Mouse (Mus musculus) forebrain, embryonic 13.5 days (tissue): ENCODE results near the gene Ppp2r5b. TPM values are rescaled to one million over a fixed set of nuclear protein-coding genes. Genes with fewer than 3 reads are reported as not detected.

ENCODE experiments used
- ATAC-seq: fragments of 200-750 bp; cut with Nextera tagmentation; 2 replicates; pipeline ENCODE4 v1.8.0; 2017
- H3K27ac ChIP-seq: fragments of 300-500 bp; sonication (generic); 2 replicates; pipeline ENCODE4 v1.5.1; 2015; ENCODE audit warnings: inconsistent platforms, mild to moderate bottlenecking, moderate library complexity
- H3K27me3 ChIP-seq: fragments of 300-500 bp; sonication (generic); 2 replicates; pipeline ENCODE4 v1.6.1; 2015; ENCODE audit warnings: mild to moderate bottlenecking, inconsistent platforms
- H3K36me3 ChIP-seq: fragments of 300-500 bp; sonication (generic); 2 replicates; pipeline ENCODE4 v1.6.1; 2015; ENCODE audit warnings: mild to moderate bottlenecking, inconsistent platforms; ENCODE audit not compliant: poor library complexity, severe bottlenecking
- H3K4me1 ChIP-seq: fragments of 300-500 bp; sonication (generic); 2 replicates; pipeline ENCODE4 v1.6.1; 2015; ENCODE audit warnings: inconsistent platforms
- H3K4me2 ChIP-seq: fragments of 300-500 bp; sonication (generic); 2 replicates; pipeline ENCODE4 v1.6.1; 2015; ENCODE audit warnings: inconsistent platforms, mild to moderate bottlenecking, moderate library complexity
- H3K4me3 ChIP-seq: fragments of 300-500 bp; sonication (generic); 2 replicates; pipeline ENCODE4 v1.5.1; 2015; ENCODE audit warnings: mild to moderate bottlenecking, inconsistent platforms
- H3K9ac ChIP-seq: fragments of 300-500 bp; sonication (generic); 2 replicates; pipeline ENCODE4 v1.6.1; 2015; ENCODE audit warnings: mild to moderate bottlenecking, inconsistent platforms
- H3K9me3 ChIP-seq: fragments of 300-500 bp; sonication (generic); replicated peaks from 2 replicates; pipeline ENCODE4 v1.6.1; 2016; ENCODE audit warnings: inconsistent platforms
- WGBS: fragments of 180-500 bp; shearing (Covaris S2); methylation state at CpG from one replicate; pipeline ENCODE4 v1.1.7; 2015; 5-methylcytosine and 5-hydroxymethylcytosine counted together
- polyA plus RNA-seq: library from polyadenylated mRNA; unstranded; fragments of >200 nt; fragmentation: Nextera tagmentation; extraction: Ambion mirVana; gene quantifications from 2 replicates; pipeline ENCODE4 v1.2.1, GENCODE M21; 2015

Gene Ppp2r5b
- polyA plus RNA-seq, 1 experiment from 2014 or later = 53.7 TPM

GRCm38 (mm10) chr19:6275740-6276389 is 40.2 kb upstream of the Ppp2r5b start:
- H3K36me3 ChIP-seq = peaks cover 14% of the 10 kb centered on the region; the same call in 1 of the 2 replicates
- ATAC-seq = no peak; the same call in 1 of the 2 replicates
- H3K9me3 ChIP-seq = no peaks in the 10 kb centered on the region
- H3K9ac ChIP-seq = peak overlapping the region; percentile 76
- peak overlapping the region; percentile 94 for H3K4me2 ChIP-seq
- H3K4me3 ChIP-seq = peak overlapping the region; percentile 86
- H3K4me1 ChIP-seq = peaks cover 37% of the 10 kb centered on the region
- H3K27ac ChIP-seq = peak overlapping the region; percentile 77
- no peaks in the 10 kb centered on the region for H3K27me3 ChIP-seq
- 7% methylated on average over 15 of the region's 15 CpGs for WGBS

- 91% methylated on average over 13 of the region's 13 CpGs for WGBS
- ATAC-seq = no peak
- Histone ChIP-seq H3K9me3 (no peaks in the 10 kb centered on the region), H3K27ac (no peak overlapping the region), H3K27me3 (no peaks in the 10 kb centered on the region), H3K9ac (no peak overlapping the region), H3K4me2 (no peak overlapping the region), H3K4me1 (peaks cover 26% of the 10 kb centered on the region), H3K36me3 (no peaks in the 10 kb centered on the region), H3K4me3 (no peak overlapping the region)
Observed at GRCm38 (mm10) chr19:6273998-6274608, 38.4 kb upstream of the Ppp2r5b start.

- Histone ChIP-seq H3K9me3 (no peaks in the 10 kb centered on the region), H3K27ac (no peak overlapping the region), H3K4me3 (no peak overlapping the region), H3K4me1 (peaks cover 21% of the 10 kb centered on the region), H3K27me3 (no peaks in the 10 kb centered on the region), H3K4me2 (no peak overlapping the region), H3K9ac (no peak overlapping the region), H3K36me3 (no peaks in the 10 kb centered on the region)
- 96% methylated on average over 4 of the region's 4 CpGs for WGBS
- ATAC-seq = no peak
Observed at GRCm38 (mm10) chr19:6273592-6273991, 37.9 kb upstream of the Ppp2r5b start.

GRCm38 (mm10) chr19:6272738-6273137 is 37.1 kb upstream of the Ppp2r5b start:
- peaks cover under 1% of the 10 kb centered on the region; the same call in 1 of the 2 replicates for H3K27me3 ChIP-seq
- WGBS = 85% methylated on average over 4 of the region's 4 CpGs
- H3K9ac ChIP-seq = no peak overlapping the region
- no peak for ATAC-seq
- H3K4me1 ChIP-seq = peaks cover 13% of the 10 kb centered on the region
- no peak overlapping the region for H3K27ac ChIP-seq
- H3K36me3 ChIP-seq = no peaks in the 10 kb centered on the region
- no peak overlapping the region for H3K4me3 ChIP-seq
- no peak overlapping the region for H3K4me2 ChIP-seq
- H3K9me3 ChIP-seq = no peaks in the 10 kb centered on the region

- WGBS = 67% methylated on average over 7 of the region's 7 CpGs
- Histone ChIP-seq H3K36me3 (no peaks in the 10 kb centered on the region), H3K4me1 (peaks cover 11% of the 10 kb centered on the region), H3K4me2 (no peak overlapping the region), H3K27me3 (peaks cover 8% of the 10 kb centered on the region; the same call in 1 of the 2 replicates), H3K27ac (no peak overlapping the region), H3K4me3 (no peak overlapping the region), H3K9me3 (no peaks in the 10 kb centered on the region), H3K9ac (no peak overlapping the region)
- ATAC-seq = no peak
Observed at GRCm38 (mm10) chr19:6272053-6272452, 36.4 kb upstream of the Ppp2r5b start.

GRCm38 (mm10) chr19:6271206-6271605 is 35.5 kb upstream of the Ppp2r5b start:
- ATAC-seq = no peak
- no peaks in the 10 kb centered on the region for H3K9me3 ChIP-seq
- peaks cover 9% of the 10 kb centered on the region; the same call in 1 of the 2 replicates for H3K27me3 ChIP-seq
- H3K27ac ChIP-seq = no peak overlapping the region
- H3K4me2 ChIP-seq = no peak overlapping the region
- peak overlapping the region; percentile 57 for H3K9ac ChIP-seq
- H3K36me3 ChIP-seq = no peaks in the 10 kb centered on the region
- no peak overlapping the region for H3K4me3 ChIP-seq
- peaks cover 11% of the 10 kb centered on the region for H3K4me1 ChIP-seq
- WGBS = 33% methylated on average over 8 of the region's 8 CpGs

- Histone ChIP-seq H3K9ac (peak overlapping the region; percentile 57), H3K27me3 (peaks cover 9% of the 10 kb centered on the region; the same call in 1 of the 2 replicates), H3K4me2 (no peak overlapping the region), H3K9me3 (no peaks in the 10 kb centered on the region), H3K27ac (no peak overlapping the region), H3K4me1 (peaks cover 6% of the 10 kb centered on the region), H3K4me3 (no peak overlapping the region), H3K36me3 (no peaks in the 10 kb centered on the region)
- WGBS = 61% methylated on average over 9 of the region's 9 CpGs
- no peak for ATAC-seq
Observed at GRCm38 (mm10) chr19:6270661-6271060, 35.0 kb upstream of the Ppp2r5b start.

GRCm38 (mm10) chr19:6269798-6270475 is 34.3 kb upstream of the Ppp2r5b start:
- ATAC-seq = no peak
- Histone ChIP-seq H3K9me3 (no peaks in the 10 kb centered on the region), H3K9ac (no peak overlapping the region), H3K4me2 (no peak overlapping the region), H3K4me1 (no peaks in the 10 kb centered on the region), H3K4me3 (no peak overlapping the region), H3K27ac (no peak overlapping the region), H3K36me3 (no peaks in the 10 kb centered on the region), H3K27me3 (peaks cover 9% of the 10 kb centered on the region; the same call in 1 of the 2 replicates)
- 91% methylated on average over 8 of the region's 8 CpGs for WGBS

GRCm38 (mm10) chr19:6268670-6269132 is 33.0 kb upstream of the Ppp2r5b start:
- no peak for ATAC-seq
- Histone ChIP-seq H3K9me3 (no peaks in the 10 kb centered on the region), H3K4me2 (no peak overlapping the region), H3K36me3 (no peaks in the 10 kb centered on the region), H3K9ac (no peak overlapping the region), H3K27me3 (peaks cover 9% of the 10 kb centered on the region; the same call in 1 of the 2 replicates), H3K27ac (no peak overlapping the region), H3K4me1 (no peaks in the 10 kb centered on the region), H3K4me3 (no peak overlapping the region)
- WGBS = 89% methylated on average over 7 of the region's 7 CpGs

- H3K36me3 ChIP-seq = no peaks in the 10 kb centered on the region
- ATAC-seq = peak; percentile 78
- no peak overlapping the region for H3K4me2 ChIP-seq
- H3K9ac ChIP-seq = no peak overlapping the region
- H3K4me3 ChIP-seq = no peak overlapping the region
- H3K4me1 ChIP-seq = no peaks in the 10 kb centered on the region
- no peak overlapping the region for H3K27ac ChIP-seq
- peaks cover 9% of the 10 kb centered on the region; the same call in 1 of the 2 replicates for H3K27me3 ChIP-seq
- 13% methylated on average over 8 of the region's 8 CpGs for WGBS
- no peaks in the 10 kb centered on the region for H3K9me3 ChIP-seq
Observed at GRCm38 (mm10) chr19:6268170-6268528, 32.5 kb upstream of the Ppp2r5b start.

- H3K9ac ChIP-seq = no peak overlapping the region
- peak; percentile 13; the same call in 1 of the 2 replicates for ATAC-seq
- H3K4me2 ChIP-seq = no peak overlapping the region
- WGBS = 78% methylated on average over 11 of the region's 11 CpGs
- peaks cover 9% of the 10 kb centered on the region; the same call in 1 of the 2 replicates for H3K27me3 ChIP-seq
- H3K4me3 ChIP-seq = no peak overlapping the region
- H3K4me1 ChIP-seq = no peaks in the 10 kb centered on the region
- H3K27ac ChIP-seq = no peak overlapping the region
- H3K9me3 ChIP-seq = no peaks in the 10 kb centered on the region
- peaks cover 4% of the 10 kb centered on the region; the same call in 1 of the 2 replicates for H3K36me3 ChIP-seq
Observed at GRCm38 (mm10) chr19:6267306-6268169, 31.9 kb upstream of the Ppp2r5b start.
